Mouse (Mus musculus): ENCODE results near the gene Limch1. TPM values are rescaled to one million over a fixed set of nuclear protein-coding genes. Genes with fewer than 3 reads are reported as not detected.

The Limch1 gene
- polyA plus RNA-seq, 1 experiment: not detected

DNA sequence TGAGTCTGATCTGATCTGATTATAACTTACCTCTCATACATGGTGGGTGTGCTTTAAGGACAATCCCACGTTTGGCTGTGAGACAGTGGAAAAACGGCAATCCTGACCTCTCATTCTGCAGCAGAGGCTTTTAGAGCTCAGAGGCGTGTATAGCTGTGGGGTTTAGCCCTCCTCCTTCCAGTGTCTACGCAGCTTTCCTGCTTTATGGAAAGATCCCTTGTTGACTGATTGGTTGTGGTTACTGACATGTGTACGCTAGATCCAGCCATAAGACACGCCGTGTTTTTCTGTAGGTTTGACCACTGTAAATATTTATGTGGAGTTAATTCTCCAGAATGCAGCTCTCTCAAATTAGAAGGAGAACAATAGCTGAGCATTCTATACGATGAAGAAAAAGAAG is 81.2 kb downstream of the Limch1 start:
- no peak for TF ChIP-seq GATA1 (IDR thresholded peaks at IDR 0.05; ENCODE audit: low read length)

DNA sequence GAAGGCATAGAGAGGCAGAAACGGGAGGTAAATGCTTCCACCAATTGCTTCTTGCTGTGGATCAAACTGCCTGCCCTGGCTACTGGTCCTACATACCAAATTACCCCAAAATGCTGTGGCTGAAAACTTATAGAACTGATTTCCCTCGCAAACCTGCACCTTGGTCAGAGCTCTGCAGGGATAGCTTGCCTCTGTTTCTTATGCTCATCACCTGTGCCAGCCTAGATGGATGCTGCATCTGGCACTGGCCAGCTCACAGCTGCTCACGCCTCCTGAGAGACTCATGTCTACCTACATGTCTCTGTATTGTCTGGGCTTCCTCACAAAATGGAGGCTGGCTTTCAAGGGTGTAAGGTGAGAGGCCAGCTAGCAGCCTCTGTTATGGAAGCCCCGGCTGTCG is 83.9 kb downstream of the Limch1 start:
- TF ChIP-seq GATA1 (IDR thresholded peaks at IDR 0.05; ENCODE audit: low read length): no peak

DNA sequence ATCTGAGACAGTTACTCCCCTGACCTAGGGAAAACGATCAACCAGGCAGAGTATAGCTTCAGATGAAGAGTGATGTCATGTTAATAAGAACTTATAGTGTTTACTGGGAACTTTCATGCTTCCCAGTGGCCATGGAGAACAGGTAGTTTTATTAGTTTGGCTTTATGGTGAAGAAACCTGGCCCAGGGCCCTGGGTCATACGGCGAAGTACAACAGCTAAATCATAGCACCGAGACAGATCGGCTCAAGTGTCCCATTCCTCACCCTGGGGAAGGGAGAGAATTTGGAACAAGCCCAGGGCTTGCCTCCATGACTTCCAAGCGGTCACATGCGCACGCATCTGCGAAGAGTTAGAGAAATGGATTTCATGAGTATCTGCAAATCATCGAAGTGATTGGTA is 84.6 kb downstream of the Limch1 start:
- no peak for TF ChIP-seq GATA1 (IDR thresholded peaks at IDR 0.05; ENCODE audit: low read length)

DNA sequence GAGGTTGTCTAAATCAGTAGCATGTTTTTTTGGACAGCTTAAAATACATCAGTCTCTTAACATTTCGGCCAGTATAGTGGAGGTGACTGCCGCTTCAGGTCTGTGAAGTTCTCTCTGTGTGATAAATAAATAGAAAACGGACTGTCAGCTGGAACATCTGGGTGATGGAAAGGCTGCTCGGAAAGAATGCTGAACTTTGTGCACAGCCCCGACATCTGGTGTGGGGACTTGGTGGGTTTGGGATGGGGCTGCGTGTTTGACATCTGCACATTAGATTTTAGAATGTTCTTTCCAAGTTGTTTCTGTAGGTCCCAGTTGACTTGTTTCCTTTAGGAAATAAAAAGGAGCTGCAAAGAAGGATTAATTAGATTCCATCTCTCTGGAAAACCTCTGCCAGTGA is 89.1 kb downstream of the Limch1 start:
- TF ChIP-seq GATA1 (IDR thresholded peaks at IDR 0.05; ENCODE audit: low read length): no peak

DNA sequence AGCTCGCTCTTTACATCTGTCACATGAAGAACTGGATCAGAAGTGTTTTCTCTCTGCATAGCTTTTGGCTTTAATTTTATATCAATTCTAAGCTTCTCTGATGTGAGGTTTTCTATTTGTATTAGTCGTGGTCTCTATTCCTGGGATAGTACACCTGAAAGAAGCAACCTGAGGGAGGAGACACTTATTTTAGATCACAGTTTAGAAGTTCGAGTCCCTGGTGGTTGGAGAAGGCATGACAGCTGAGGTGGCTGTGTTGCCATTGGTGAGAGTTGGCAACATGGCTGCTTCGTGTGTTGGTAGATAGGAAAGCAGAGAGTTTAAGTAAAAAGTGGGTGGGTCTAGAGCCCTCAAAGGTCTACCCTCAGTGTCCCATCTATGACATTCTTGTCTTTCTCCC is 91.3 kb downstream of the Limch1 start:
- TF ChIP-seq GATA1 (IDR thresholded peaks at IDR 0.05; ENCODE audit: low read length): no peak

DNA sequence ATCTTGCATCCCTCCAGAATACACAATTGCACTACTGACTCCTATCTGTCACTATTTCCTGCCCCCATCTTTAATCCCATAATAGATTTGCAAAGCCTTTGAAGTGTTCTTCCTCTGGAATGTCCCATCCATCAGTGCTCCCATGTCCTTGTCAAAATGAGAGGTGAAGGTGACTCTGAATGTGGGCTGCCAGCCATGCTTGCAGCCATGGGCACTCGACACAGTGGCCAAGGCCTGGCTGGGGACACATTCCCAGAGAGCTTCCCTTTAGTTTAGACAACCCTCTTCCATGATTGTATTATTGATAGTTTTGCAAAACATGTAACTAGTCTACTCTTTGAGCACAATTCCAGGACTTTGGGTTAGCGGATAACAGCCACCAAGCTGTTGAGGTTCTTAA is 96.3 kb downstream of the Limch1 start:
- no peak for TF ChIP-seq GATA1 (IDR thresholded peaks at IDR 0.05; ENCODE audit: low read length)

DNA sequence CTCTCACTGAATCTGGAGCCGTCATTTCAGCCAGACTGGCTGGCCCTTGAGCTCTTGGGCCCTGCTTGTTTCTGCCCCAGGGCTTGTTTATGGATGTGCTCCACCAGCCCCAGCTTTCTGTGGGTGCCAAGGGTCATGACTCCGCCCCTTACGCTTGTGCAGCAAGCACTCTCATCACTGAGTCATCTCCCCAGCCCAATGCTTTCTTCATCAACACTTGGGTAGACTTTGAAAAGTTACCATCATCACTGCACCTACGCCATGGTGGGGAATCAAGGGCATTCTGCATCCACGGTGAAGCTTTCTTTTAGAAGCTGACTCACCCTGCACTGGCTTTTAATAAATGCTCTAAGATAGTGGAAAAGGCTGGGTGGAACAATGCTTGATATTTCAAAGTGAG is 97.1 kb downstream of the Limch1 start:
- TF ChIP-seq GATA1 (IDR thresholded peaks at IDR 0.05; ENCODE audit: low read length): no peak

DNA sequence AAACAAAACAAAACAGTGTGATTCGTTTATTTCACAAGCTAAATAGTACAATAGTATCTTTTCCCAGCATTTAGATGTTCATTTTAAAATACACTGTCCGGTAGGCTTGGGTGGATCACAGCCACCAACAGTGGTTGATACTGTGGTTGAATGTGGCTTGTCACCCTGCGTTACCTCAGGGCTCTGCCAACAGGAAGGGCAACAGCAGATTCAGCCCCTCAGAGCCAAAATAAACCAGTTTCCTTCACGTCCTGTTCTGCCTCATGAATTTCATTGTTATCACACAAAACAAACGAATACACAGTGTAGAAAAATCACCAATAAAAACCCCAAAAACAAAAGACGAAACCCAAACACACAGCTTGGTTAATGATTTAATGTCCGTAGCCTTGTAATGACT is 102.5 kb downstream of the Limch1 start:
- no peak for TF ChIP-seq GATA1 (IDR thresholded peaks at IDR 0.05; ENCODE audit: low read length)

DNA sequence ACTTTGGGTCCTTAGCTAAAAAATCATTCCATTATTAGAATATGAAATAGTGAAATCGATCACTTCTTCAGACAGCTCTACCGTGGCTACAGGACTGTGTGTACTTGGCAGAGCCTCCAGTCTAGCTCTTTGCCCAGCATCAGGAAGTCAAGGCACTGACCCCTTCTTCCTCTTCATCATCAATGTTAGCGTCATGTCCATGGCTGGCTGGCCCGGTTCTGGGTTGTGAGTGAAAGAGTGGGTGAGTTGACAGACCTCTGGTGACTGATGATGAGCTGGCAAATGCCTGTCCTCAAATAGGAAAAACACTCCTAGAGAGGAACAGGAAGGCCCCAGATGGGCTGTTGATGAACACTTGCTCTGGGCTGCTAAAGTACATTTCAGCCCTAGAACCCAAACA is 103.5 kb downstream of the Limch1 start:
- no peak for TF ChIP-seq GATA1 (IDR thresholded peaks at IDR 0.05; ENCODE audit: low read length)

DNA sequence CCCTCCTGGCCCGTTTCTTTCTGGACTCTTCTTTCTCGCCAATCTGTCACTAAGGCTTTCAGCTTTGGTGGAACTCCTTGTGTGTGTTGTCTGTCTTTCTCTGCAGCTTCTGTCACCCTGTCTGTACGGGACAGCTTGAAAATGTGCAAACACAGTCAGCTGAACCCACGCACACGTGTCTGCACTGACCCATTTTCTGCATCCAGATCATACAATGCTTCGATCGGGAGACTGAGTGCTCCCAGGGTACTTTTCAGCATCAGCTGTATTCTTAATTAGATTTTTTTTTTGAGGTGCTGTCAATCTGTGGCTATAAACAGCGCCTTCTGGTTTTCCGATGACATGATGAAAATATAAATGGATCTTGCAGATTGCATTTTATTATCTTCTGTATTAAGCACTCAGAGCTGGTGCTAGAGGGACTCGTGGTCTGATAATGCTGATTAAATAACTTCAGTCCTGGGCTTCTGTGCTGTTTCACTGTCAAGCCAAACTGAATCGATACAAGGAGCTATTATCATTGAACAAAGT is 105.2 kb downstream of the Limch1 start:
- no peak for TF ChIP-seq GATA1 (IDR thresholded peaks at IDR 0.05; ENCODE audit: low read length)

DNA sequence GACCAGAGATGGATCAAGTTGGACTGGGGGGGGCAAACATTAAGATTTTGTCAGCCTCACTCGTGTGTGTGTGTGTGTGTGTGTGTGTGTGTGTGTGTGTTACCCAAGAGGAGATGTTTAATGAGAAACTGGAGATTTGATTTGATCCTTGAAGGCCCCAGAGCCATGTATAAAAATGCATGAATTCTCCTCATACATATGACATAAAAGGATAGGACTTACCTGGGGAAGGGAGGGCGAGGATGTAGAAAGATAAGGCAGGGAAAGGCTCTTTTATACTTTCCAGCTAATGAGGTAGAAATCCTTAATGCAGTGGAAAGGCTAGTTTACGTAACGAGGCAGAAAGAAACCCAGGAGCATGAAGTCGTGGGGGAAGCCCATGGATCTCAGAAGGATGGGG is 106.1 kb downstream of the Limch1 start:
- TF ChIP-seq GATA1 (IDR thresholded peaks at IDR 0.05; ENCODE audit: low read length): no peak

DNA sequence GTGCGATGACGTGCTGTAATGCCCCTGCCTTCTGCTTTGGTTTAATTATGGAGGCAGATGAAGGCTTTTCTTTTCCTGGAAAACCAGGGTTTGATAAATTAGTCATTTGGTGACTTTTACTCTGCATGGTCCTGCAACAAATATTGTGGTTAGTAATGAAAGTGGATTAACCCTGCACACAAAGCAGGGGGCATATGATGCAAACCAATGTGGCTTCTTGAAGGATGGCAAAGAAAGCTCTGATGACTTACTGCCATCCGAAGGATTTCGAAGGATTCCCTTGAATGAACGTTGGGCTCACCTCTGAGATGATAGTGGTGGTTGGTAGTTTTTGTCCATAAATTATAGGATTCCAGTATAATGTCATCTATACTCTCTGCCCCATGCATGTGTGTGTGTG is 108.6 kb downstream of the Limch1 start:
- no peak for TF ChIP-seq GATA1 (IDR thresholded peaks at IDR 0.05; ENCODE audit: low read length)

DNA sequence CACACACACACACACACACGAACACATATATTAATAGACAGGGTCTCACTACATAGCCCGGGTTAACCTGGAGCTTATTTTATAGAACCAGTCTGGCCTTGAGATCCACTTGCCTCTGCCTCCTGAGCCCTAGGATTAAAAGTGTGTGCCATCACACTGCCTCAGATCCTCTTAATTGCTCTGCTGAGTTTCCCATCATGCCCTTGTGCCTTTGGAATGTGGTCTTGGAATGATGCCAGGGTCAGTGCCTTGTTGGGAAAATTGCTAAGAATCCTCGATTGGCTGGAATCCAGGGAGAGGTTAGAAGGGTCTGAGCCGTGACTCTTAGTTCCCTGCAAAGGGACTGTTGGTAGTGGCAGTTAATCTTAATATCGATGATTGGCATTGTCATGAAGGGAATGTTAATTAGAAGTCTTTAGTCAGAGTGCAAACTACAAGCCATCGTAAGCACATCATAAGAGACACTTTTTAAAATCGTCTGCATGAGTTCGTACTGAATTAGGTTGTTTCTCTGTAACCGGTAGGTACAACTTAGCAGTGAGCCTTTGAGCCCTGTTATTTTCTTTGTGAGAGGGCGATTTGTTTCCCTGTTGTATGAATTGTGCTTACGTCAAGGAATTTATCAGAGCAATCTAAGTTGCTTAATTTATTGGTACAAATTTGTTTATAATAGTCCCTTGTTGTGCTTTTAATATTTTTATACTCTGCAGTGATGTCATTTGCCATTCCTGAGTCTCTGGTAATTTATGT is 109.9 kb downstream of the Limch1 start:
- no peak for TF ChIP-seq GATA1 (IDR thresholded peaks at IDR 0.05; ENCODE audit: low read length)

DNA sequence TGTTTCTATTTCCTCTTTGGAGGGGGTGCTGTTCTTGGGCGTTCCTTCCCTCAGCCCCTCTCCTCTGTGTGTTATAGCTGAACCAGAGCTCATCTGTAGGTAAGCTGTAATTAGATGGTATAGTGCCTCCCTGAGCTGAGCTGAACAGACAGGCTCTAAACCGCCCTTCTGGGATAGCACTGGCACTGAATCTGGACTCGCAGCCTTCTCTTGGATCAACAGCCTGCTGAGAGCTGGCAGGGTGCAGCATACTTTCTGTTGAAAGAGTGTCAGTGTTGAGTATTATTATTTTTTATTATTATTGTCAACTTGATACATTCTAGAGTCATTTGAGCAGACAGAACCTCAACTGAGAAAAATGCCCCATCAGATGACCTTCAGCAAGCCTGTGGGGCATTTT is 113.9 kb downstream of the Limch1 start:
- no peak for TF ChIP-seq GATA1 (IDR thresholded peaks at IDR 0.05; ENCODE audit: low read length)

DNA sequence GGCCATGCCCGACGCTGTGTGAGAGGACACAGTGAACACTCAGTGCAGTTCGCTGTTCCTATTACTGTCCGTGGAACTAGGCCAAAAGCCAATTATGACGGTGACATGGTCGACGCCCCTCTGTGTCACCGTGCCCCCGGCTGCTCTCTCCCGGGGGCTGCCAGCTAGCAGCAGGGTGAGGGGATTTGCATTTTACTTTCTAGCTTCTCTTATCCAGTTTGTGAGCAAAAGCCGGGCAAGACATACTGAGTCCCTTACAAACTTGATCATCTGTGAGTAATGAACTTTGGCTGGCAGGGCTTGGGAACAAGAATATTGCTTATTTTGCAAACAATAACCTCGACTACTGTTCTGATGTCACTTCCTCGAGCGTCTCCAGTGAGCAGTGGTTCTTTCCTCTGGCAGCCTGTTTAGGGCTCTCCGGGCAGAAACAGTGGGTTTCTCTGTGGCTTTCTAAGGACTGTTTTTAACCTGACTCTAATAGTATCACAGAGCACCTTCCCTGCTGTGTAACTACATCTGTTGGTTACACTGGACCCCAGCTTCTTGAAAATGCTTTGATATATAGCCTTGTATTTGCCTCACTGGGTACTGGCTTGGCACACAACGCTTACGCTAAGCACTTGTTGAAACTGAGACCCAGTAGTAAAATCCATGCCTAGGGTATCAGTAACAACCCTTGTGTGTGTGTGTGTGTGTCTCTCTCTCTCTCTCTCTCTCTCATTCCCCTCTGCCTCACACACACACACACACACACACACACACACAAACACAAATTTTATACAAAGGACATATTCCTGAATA is 115.8 kb downstream of the Limch1 start:
- TF ChIP-seq GATA1 (IDR thresholded peaks at IDR 0.05; ENCODE audit: low read length): no peak

DNA sequence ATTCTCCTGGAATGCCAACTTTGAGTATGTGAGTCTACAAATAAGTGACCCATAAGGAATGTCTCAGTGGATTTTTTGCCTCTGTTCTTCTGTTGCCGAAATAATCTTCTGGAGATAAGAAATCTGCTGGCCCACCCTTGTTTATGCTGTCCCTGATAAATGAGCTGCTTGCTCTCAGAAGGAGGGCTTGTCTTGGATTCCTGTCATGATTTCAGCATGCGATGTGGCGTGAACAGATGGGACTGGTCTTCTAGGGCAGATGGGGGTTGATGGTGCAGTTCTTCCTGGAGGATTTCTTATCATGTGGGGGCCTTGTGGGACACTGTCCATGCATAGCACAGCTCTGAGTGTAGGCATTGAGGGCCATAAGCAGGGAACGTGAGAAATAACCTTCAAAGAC is 116.5 kb downstream of the Limch1 start:
- no peak for TF ChIP-seq GATA1 (IDR thresholded peaks at IDR 0.05; ENCODE audit: low read length)

DNA sequence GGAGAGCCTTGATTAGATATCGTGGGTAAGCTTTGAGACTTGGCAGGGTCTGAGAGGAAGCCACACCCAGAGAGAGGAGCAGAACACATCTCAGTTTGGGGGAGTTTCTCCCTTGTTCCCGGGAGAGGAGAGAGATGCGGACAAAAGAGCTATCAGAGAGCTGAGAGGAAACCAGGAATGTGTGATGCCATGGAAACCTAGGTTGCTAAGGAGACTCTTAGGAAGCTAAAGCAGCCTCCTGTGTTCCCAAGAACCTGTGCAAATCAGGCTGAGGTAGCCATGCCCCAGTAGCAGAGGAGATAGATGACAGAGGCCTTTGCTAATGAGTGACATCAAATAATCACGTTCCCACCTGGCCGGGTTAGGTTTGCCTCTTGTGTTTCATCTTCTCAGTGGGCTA is 119.6 kb downstream of the Limch1 start:
- no peak for TF ChIP-seq GATA1 (IDR thresholded peaks at IDR 0.05; ENCODE audit: low read length)

Data from G1E-ER4 (cell line).